Mouse (Mus musculus) heart, postnatal 0 days (tissue): Measurements from ENCODE around the gene Erf. TPM values are rescaled to one million over a fixed set of nuclear protein-coding genes. Genes with fewer than 3 reads are reported as not detected.

ENCODE experiments used
- ATAC-seq: fragments of 200-750 bp; cut with Nextera tagmentation; 2 replicates; pipeline ENCODE4 v1.8.0; 2017; ENCODE audit warnings: low read depth, moderate number of reproducible peaks, moderate library complexity; ENCODE audit not compliant: insufficient read depth
- DNase-seq: peaks from one replicate; pipeline ENCODE4 v3.0.0-alpha.2; 2016; ENCODE audit warnings: low spot score
- H3K27ac ChIP-seq: fragments of 300-500 bp; sonication (generic); 2 replicates; pipeline ENCODE4 v1.5.1; 2014; ENCODE audit warnings: low read depth, mild to moderate bottlenecking
- H3K27me3 ChIP-seq: fragments of 300-500 bp; sonication (generic); 2 replicates; pipeline ENCODE4 v1.6.1; 2014; ENCODE audit warnings: low read length, mixed read lengths; ENCODE audit not compliant: control insufficient read depth, insufficient read depth
- H3K36me3 ChIP-seq: fragments of 300-500 bp; sonication (generic); replicated peaks from 2 replicates; pipeline ENCODE4 v1.6.1; 2014; ENCODE audit warnings: low read length, mixed read lengths; ENCODE audit not compliant: control insufficient read depth, insufficient read depth
- H3K4me1 ChIP-seq: fragments of 300-500 bp; sonication (generic); 2 replicates; pipeline ENCODE4 v1.6.1; 2014; ENCODE audit warnings: antibody characterized with exemption; ENCODE audit not compliant: control insufficient read depth, insufficient read depth
- H3K4me2 ChIP-seq: fragments of 300-500 bp; sonication (generic); 2 replicates; pipeline ENCODE4 v1.6.1; 2014; ENCODE audit warnings: low read depth, mild to moderate bottlenecking, low read length, moderate library complexity
- H3K4me3 ChIP-seq: fragments of 300-500 bp; sonication (generic); 2 replicates; pipeline ENCODE4 v1.5.1; 2014; ENCODE audit warnings: low read depth, low read length
- H3K9ac ChIP-seq: fragments of 300-500 bp; sonication (generic); replicated peaks from 2 replicates; pipeline ENCODE4 v1.6.1; 2014; ENCODE audit warnings: low read depth, low read length, mixed read lengths
- H3K9me3 ChIP-seq: fragments of 300-500 bp; sonication (generic); replicated peaks from 2 replicates; pipeline ENCODE4 v1.6.1; 2016; ENCODE audit warnings: low read length; ENCODE audit not compliant: control insufficient read depth
- CTCF ChIP-seq: IDR thresholded peaks from 2 replicates; pipeline ENCODE4 v1.5.1; 2016; ENCODE audit warnings: antibody characterized with exemption, control low read depth, low read depth
- EP300 ChIP-seq: IDR thresholded peaks from 2 replicates; pipeline ENCODE4 v1.6.1; 2016; ENCODE audit warnings: antibody characterized with exemption, low read depth
- WGBS: fragments of 180-500 bp; shearing (Covaris S2); extraction: QIAGEN DNeasy Blood & Tissue Kit; methylation state at CpG from one replicate; pipeline ENCODE4 v1.1.7; 2014; 5-methylcytosine and 5-hydroxymethylcytosine counted together
- polyA plus RNA-seq: library from polyadenylated mRNA; unstranded; fragments of >200 nt; fragmentation: Nextera tagmentation; extraction: Ambion mirVana; gene quantifications from 2 replicates; pipeline ENCODE4 v1.2.1, GENCODE M21; 2015
- total RNA-seq: library from RNA; depleted of rRNA; stranded (reverse); fragments of >200 nt; gene quantifications from 2 replicates; pipeline ENCODE4 v1.2.3, GENCODE M21; 2014; ENCODE audit warnings: low replicate concordance

The Erf gene
- total and polyA plus RNA-seq, 2 experiments from 2014 or later: 7.0 to 66.8 TPM

- Histone ChIP-seq H3K4me2 (peak overlapping the region; percentile 90), H3K9me3 (no peaks in the 10 kb centered on the region), H3K36me3 (no peaks in the 10 kb centered on the region), H3K27me3 (no peaks in the 10 kb centered on the region), H3K27ac (peak overlapping the region; percentile 97), H3K4me1 (peaks cover 17% of the 10 kb centered on the region), H3K4me3 (peak overlapping the region; percentile 89), H3K9ac (peak overlapping the region; percentile 51)
- TF ChIP-seq CTCF: no peak
- TF ChIP-seq EP300: no peak
- no peak for DNase-seq
- 19% methylated on average over 8 of the region's 8 CpGs for WGBS
- no peak for ATAC-seq
These were observed 1.3 kb upstream of the Erf start for GRCm38 (mm10) chr7:25251822-25252221.

- no peaks in the 10 kb centered on the region for H3K27me3 ChIP-seq
- peak; percentile 22 for ATAC-seq
- H3K9me3 ChIP-seq: no peaks in the 10 kb centered on the region
- H3K27ac ChIP-seq: peak overlapping the region; percentile 97
- H3K4me2 ChIP-seq: peak overlapping the region; percentile 90
- H3K4me1 ChIP-seq: peaks cover 23% of the 10 kb centered on the region
- WGBS: 2% methylated on average over 22 of the region's 22 CpGs
- no peaks in the 10 kb centered on the region for H3K36me3 ChIP-seq
- DNase-seq: peak; percentile 79
- H3K4me3 ChIP-seq: peak overlapping the region; percentile 89
- TF ChIP-seq EP300 (peak; percentile 43; the same call in 1 of the 2 replicates), CTCF (no peak)
- H3K9ac ChIP-seq: peak overlapping the region; percentile 51
These were observed 670 bp upstream of the Erf start for GRCm38 (mm10) chr7:25251071-25251791.

GRCm38 (mm10) chr7:25249314-25250140 lies 1.0 kb downstream of the Erf start:
- Histone ChIP-seq H3K36me3 (peaks cover 15% of the 10 kb centered on the region), H3K9me3 (no peaks in the 10 kb centered on the region), H3K4me1 (peaks cover 33% of the 10 kb centered on the region), H3K9ac (peak overlapping the region; percentile 90), H3K4me2 (peak overlapping the region; percentile 90), H3K4me3 (peak overlapping the region; percentile 89), H3K27ac (peak overlapping the region; percentile 97), H3K27me3 (no peaks in the 10 kb centered on the region)
- DNase-seq (peak; percentile 77), ATAC-seq (peak; percentile 52)
- 1% methylated on average over 50 of the region's 73 CpGs for WGBS
- TF ChIP-seq CTCF (no peak), EP300 (0 out of 2 replicates have a peak, but pooled peaks have one; percentile 15)

GRCm38 (mm10) chr7:25248846-25249313 lies 1.7 kb downstream of the Erf start:
- Histone ChIP-seq H3K4me2 (peak overlapping the region; percentile 90), H3K4me3 (peak overlapping the region; percentile 89), H3K9ac (peak overlapping the region; percentile 90), H3K4me1 (peaks cover 33% of the 10 kb centered on the region), H3K36me3 (peaks cover 20% of the 10 kb centered on the region), H3K9me3 (no peaks in the 10 kb centered on the region), H3K27me3 (no peaks in the 10 kb centered on the region), H3K27ac (peak overlapping the region; percentile 97)
- WGBS: under 1% methylated on average over 24 of the region's 25 CpGs
- ATAC-seq (peak; percentile 1; the same call in 1 of the 2 replicates), DNase-seq (peak; percentile 44)
- TF ChIP-seq EP300 (no peak), CTCF (no peak)

- 1% methylated on average over 18 of the region's 18 CpGs for WGBS
- no peak for TF ChIP-seq CTCF
- 0 out of 2 replicates have a peak, but pooled peaks have one; percentile 24 for TF ChIP-seq EP300
- DNase-seq (peak; percentile 84), ATAC-seq (0 out of 2 replicates have a peak, but pooled peaks have one; percentile 6)
- H3K36me3 ChIP-seq: peaks cover 26% of the 10 kb centered on the region
- H3K4me2 ChIP-seq: peak overlapping the region; percentile 90
- peak overlapping the region; percentile 89 for H3K4me3 ChIP-seq
- H3K27ac ChIP-seq: peak overlapping the region; percentile 97
- H3K9ac ChIP-seq: peak overlapping the region; percentile 90
- no peaks in the 10 kb centered on the region for H3K9me3 ChIP-seq
- H3K4me1 ChIP-seq: peaks cover 33% of the 10 kb centered on the region
- H3K27me3 ChIP-seq: no peaks in the 10 kb centered on the region
These were observed 2.4 kb downstream of the Erf start for GRCm38 (mm10) chr7:25248018-25248647.
